In the genomic region with DNA sequence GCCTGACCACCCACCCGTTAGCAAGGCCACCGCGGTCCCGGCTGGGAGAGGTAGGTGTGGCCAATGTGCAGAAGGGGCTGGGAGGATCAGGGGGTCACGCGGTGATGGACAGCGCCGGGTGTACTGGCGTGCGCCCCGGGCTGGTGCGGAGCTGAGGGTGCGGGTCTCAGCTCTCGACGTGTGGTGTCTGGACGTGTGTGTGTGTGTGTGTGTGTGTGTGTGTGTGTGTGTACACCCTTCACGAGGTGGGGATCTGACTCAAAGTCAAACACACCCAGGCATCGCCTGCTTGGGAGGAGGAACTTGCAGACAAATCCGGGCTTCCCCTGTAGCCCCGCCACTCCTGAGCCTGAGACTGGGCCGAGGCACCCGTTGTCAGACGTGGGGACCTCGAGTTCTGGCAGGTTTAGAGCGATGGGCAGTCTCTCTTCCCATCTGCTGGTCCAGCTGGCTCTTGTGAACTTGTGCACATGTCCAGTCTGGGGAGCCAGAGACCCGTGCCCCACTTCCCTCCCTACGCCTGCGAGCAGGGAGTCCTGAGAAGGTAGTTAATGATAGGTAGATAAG, we compare ENCODE assay signal across 8 mouse cellular contexts. TPM values are rescaled to one million over a fixed set of nuclear protein-coding genes. Genes with fewer than 3 reads are reported as not detected.
DNase-seq lines count a peak whose midpoint lies in the region; ATAC-seq and TF ChIP-seq lines count a peak whose summit lies in the region.

Gene Cygb (minus strand): TSS at position 59 of the 567 bp plus-strand sequence.

- TF ChIP-seq POLR2A in spleen, adult 2 months (IDR thresholded peaks at IDR 0.05; ENCODE audit: low read depth, low read length) = no peak

- no peak for ATAC-seq in intestine, postnatal 0 days
- no peak for ATAC-seq in lung, postnatal 0 days
- ATAC-seq in granulocyte monocyte progenitor cell, adult 5-6 weeks (replicated peaks; ENCODE audit: poor library complexity, severe bottlenecking) = no peak

- H3K4me3 ChIP-seq in spleen, adult 2 months (ENCODE audit: extremely low read depth, insufficient read depth, insufficient read length) = peak within 1 kb of the TSS; percentile 36; the same call in 1 of the 2 replicates
- H3K4me3 ChIP-seq in intestine, postnatal 0 days (ENCODE audit: low read depth, low read length) = peak within 1 kb of the TSS; percentile 50
- H3K4me3 ChIP-seq in lung, postnatal 0 days (ENCODE audit: low read depth, low read length) = peak within 1 kb of the TSS; percentile 50

- no peak for DNase-seq in spleen, adult 2 months (ENCODE audit: low read depth in 1 of 2, low spot score in 2 of 2)
- no peak for DNase-seq in spleen, adult 18-20 months
- DNase-seq in cerebellum, adult 9-10 months = peak; percentile 87
- peak; percentile 98 for DNase-seq in heart, adult 11 months
- no peak for DNase-seq in lung, postnatal 0 days (ENCODE audit: low spot score)
- DNase-seq in c-Kit-positive CD71-positive TER-119-positive erythroid progenitor cells, embryonic 14.5 days (ENCODE audit: low spot score) = no peak

- H3K36me3 ChIP-seq in spleen, adult 2 months (ENCODE audit: control insufficient read depth, insufficient read depth, low read length) = no peaks in the 10 kb centered on the region
- no peaks in the 10 kb centered on the region; the same call in 1 of the 2 replicates for H3K36me3 ChIP-seq in intestine, postnatal 0 days (ENCODE audit: control insufficient read depth, insufficient read depth)
- H3K36me3 ChIP-seq in lung, postnatal 0 days (ENCODE audit: insufficient read depth, low read length) = no peaks in the 10 kb centered on the region

- peak within 1 kb of the TSS; percentile 58 for H3K9ac ChIP-seq in intestine, postnatal 0 days (ENCODE audit: low read depth, low read length)
- peak within 1 kb of the TSS; percentile 52 for H3K9ac ChIP-seq in lung, postnatal 0 days (replicated peaks; ENCODE audit: low read depth)

- no peak for TF ChIP-seq CTCF in spleen, adult 2 months (IDR thresholded peaks at IDR 0.05; ENCODE audit: extremely low read depth, insufficient read depth, insufficient read length, insufficient replicate concordance)
- TF ChIP-seq CTCF in intestine, postnatal 0 days (IDR thresholded peaks at IDR 0.05; ENCODE audit: low read depth) = no peak
- TF ChIP-seq CTCF in lung, postnatal 0 days (IDR thresholded peaks at IDR 0.05) = no peak

- peaks cover 12% of the 10 kb centered on the region for H3K27me3 ChIP-seq in spleen, adult 2 months (ENCODE audit: control insufficient read depth, insufficient read depth, low read length)
- peaks cover 18% of the 10 kb centered on the region for H3K27me3 ChIP-seq in intestine, postnatal 0 days (replicated peaks; ENCODE audit: control insufficient read depth, insufficient read depth, low read length)
- no peaks in the 10 kb centered on the region; the same call in none of the 2 replicates for H3K27me3 ChIP-seq in lung, postnatal 0 days (replicated peaks; ENCODE audit: insufficient read depth, low read length)

- peak within 1 kb of the TSS; percentile 84 for H3K4me2 ChIP-seq in intestine, postnatal 0 days (replicated peaks; ENCODE audit: low read depth)
- H3K4me2 ChIP-seq in lung, postnatal 0 days (replicated peaks; ENCODE audit: low read depth, low read length) = peak within 1 kb of the TSS; percentile 95

- no peak for TF ChIP-seq EP300 in lung, postnatal 0 days (IDR thresholded peaks at IDR 0.05)

- H3K9me3 ChIP-seq in intestine, postnatal 0 days (ENCODE audit: control insufficient read depth) = no peaks in the 10 kb centered on the region
- H3K9me3 ChIP-seq in lung, postnatal 0 days (ENCODE audit: low read length) = no peaks in the 10 kb centered on the region

- no peak within 1 kb of the TSS for H3K27ac ChIP-seq in spleen, adult 2 months (ENCODE audit: insufficient read depth, low read length)
- no peak within 1 kb of the TSS for H3K27ac ChIP-seq in intestine, postnatal 0 days (ENCODE audit: low read depth, low read length)
- peak within 1 kb of the TSS; percentile 32; the same call in 1 of the 2 replicates for H3K27ac ChIP-seq in lung, postnatal 0 days (ENCODE audit: low read length)

- H3K4me1 ChIP-seq in spleen, adult 2 months (ENCODE audit: control insufficient read depth, insufficient read depth, insufficient read length) = peaks cover 7% of the 10 kb centered on the region
- peaks cover 11% of the 10 kb centered on the region; the same call in 1 of the 2 replicates for H3K4me1 ChIP-seq in intestine, postnatal 0 days (replicated peaks; ENCODE audit: control insufficient read depth, insufficient read depth, low read length)
- peaks cover 8% of the 10 kb centered on the region; the same call in 1 of the 2 replicates for H3K4me1 ChIP-seq in lung, postnatal 0 days (ENCODE audit: insufficient read depth, low read depth, low read length)

- WGBS in spleen, adult 2 months = 13% methylated on average over 28 of the region's 28 CpGs
- 6% methylated on average over 28 of the region's 28 CpGs for WGBS in intestine, postnatal 0 days
- 7% methylated on average over 26 of the region's 28 CpGs for WGBS in lung, postnatal 0 days

RNA-seq across cellular contexts. Expression of gene Cygb, which starts in this region (rescaled TPM):
- 10.0 and 14.2 TPM in 2 replicates for polyA plus RNA-seq in spleen, adult 2 months (2012; rRNA removed)
- 17.5 and 20.2 TPM in 2 replicates for polyA plus RNA-seq in intestine, postnatal 0 days (2015; fragmentation: Nextera tagmentation; extraction: Ambion mirVana)
- polyA plus RNA-seq in lung, postnatal 0 days (2015; fragmentation: Nextera tagmentation; extraction: Ambion mirVana) = 27.3 and 32.0 TPM in 2 replicates
- not detected in 2 replicates for total RNA-seq in granulocyte monocyte progenitor cell, adult 5-6 weeks (2014; fragmentation: Nextera tagmentation)
- total RNA-seq in granulocyte monocyte progenitor cell, adult 5-6 weeks (2017) = not detected in 2 replicates

Comparison
In these comparisons a context has a peak if more than half of its experiments do, and no peak if none do; other contexts are left out.
1. DNase-seq: peak in cerebellum, adult 9-10 months (single experiment) and heart, adult 11 months (single experiment); none in spleen, adult 2 months (0 of 2), spleen, adult 18-20 months (0 of 2), lung, postnatal 0 days (single experiment) and c-Kit-positive CD71-positive TER-119-positive erythroid progenitor cells, embryonic 14.5 days (single experiment).
2. Peak in every context shown above with its lines, with median percentiles within 50 percentile points of each other: H3K4me3 ChIP-seq.